Mouse (Mus musculus) thymus, adult 2 months (tissue): ENCODE data around the gene E2f2.

ENCODE experiments used
- CTCF ChIP-seq: fragments of 200-500 bp; IDR thresholded peaks from 2 replicates; pipeline ENCODE4 v1.5.1; 2012; ENCODE audit warnings: mild to moderate bottlenecking, control low read depth, low read length, moderate library complexity, borderline replicate concordance; ENCODE audit not compliant: control insufficient read depth, poor library complexity, insufficient read depth; ENCODE audit errors: extremely low read depth
- POLR2A ChIP-seq: fragments of 200-500 bp; IDR thresholded peaks from 2 replicates; pipeline ENCODE4 v1.6.1; 2012; ENCODE audit warnings: mild to moderate bottlenecking, low read length, control low read depth, moderate library complexity; ENCODE audit not compliant: control insufficient read depth, poor library complexity, insufficient read depth; ENCODE audit errors: extremely low read depth

GRCm38 (mm10) chr4:136173210-136173715 lies 1.1 kb downstream of the E2f2 start:
- TF ChIP-seq CTCF (no peak), POLR2A (no peak)
